Mouse (Mus musculus): ENCODE data around the gene Kcnip4. TPM values are rescaled to one million over a fixed set of nuclear protein-coding genes. Genes with fewer than 3 reads are reported as not detected.

The Kcnip4 gene
- 2.3 and 3.0 TPM in 2 replicates for polyA plus RNA-seq (2016; fragmentation: Nextera tagmentation; extraction: Ambion mirVana)

DNA sequence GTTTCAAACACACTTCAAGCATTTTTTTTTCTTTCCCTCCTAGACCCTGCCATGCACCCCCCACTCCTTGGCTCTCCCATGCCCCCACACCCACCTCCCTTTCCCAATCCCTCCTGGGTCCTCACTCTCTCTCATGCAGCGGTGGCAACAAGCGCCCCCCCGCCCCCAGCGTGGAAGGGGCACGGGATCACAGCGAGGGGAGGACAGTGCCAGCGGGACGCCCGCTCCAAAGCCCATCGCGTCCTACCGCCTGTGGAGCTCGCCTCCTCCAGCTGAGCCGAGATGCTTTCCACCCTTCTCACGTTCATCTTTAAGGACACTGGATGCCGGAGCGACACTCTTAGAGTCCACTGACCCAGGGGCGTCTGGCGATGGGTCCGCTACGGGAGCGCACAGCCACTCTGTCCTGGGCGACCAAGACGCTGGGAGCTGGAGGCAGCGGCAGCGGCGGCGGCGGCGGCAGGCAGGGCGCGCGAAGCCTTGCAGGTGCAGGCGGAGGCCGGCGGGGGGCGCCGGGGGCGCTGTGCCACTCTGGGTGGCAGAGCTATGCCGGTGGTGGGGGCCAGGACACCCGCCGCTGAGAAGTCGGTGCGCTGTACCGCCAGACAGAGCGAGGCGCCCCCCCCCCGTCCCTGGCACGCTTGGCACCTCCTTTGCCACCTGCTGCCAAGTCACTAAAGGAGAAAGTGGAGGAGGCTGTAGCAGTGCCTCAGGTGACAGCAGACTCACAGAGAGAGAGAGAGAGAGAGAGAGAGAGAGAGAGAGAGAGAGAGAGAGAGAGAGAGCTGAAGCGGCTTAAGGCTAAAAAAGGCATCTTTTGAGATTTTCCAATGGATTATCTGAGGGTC, at the start of gene Kcnip4:
TSS of gene Kcnip4 (minus strand) at position 514 of the 848 bp plus-strand sequence.
- H3K27me3 ChIP-seq, result peaks cover 36% of the 10 kb centered on the region

DNA sequence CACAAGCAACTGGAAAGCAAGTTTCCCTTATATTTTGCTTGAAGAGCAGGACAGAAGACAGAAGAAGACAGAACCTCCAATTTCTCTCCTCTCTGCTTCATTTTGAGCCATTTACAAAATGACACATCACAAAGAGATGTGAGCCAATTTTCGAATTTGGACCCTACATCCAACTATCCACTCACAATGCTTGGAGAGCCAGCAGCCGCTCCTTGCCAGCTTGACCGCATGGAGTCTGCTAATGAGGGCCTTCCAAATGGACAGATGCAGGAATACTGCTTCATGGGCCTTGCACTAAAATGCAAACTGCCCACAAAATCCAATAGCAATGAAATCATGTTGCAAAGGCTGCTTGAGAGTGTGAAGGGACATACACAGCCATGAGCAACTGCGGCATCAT, 47.2 kb upstream of the Kcnip4 start:
- H3K4me1 ChIP-seq, result no peaks in the 10 kb centered on the region
- no peaks in the 10 kb centered on the region for H3K36me3 ChIP-seq
- no peaks in the 10 kb centered on the region for H3K9me3 ChIP-seq
- H3K27ac ChIP-seq (replicated peaks), result no peak overlapping the region
- no peak overlapping the region for H3K4me3 ChIP-seq
- WGBS, result 85% methylated on average over 4 of the region's 4 CpGs
- H3K4me2 ChIP-seq (replicated peaks), result no peak overlapping the region
- no peak overlapping the region for H3K9ac ChIP-seq (replicated peaks)
- no peak for ATAC-seq (ENCODE audit: low FRiP score, low read depth)
- H3K27me3 ChIP-seq, result no peaks in the 10 kb centered on the region

More for the DNA sequence above, at the start of gene Kcnip4:
- Histone ChIP-seq H3K4me2 (replicated peaks) (peak within 1 kb of the TSS; percentile 99), H3K36me3 (no peaks in the 10 kb centered on the region), H3K27ac (replicated peaks) (no peak within 1 kb of the TSS), H3K9ac (replicated peaks) (peak within 1 kb of the TSS; percentile 67), H3K4me3 (peak within 1 kb of the TSS; percentile 62), H3K9me3 (no peaks in the 10 kb centered on the region), H3K4me1 (peaks cover 7% of the 10 kb centered on the region; the same call in 1 of the 2 replicates)
- peak; percentile 91 for ATAC-seq (ENCODE audit: low FRiP score, low read depth)
- WGBS, result 2% methylated on average over 49 of the region's 50 CpGs

DNA sequence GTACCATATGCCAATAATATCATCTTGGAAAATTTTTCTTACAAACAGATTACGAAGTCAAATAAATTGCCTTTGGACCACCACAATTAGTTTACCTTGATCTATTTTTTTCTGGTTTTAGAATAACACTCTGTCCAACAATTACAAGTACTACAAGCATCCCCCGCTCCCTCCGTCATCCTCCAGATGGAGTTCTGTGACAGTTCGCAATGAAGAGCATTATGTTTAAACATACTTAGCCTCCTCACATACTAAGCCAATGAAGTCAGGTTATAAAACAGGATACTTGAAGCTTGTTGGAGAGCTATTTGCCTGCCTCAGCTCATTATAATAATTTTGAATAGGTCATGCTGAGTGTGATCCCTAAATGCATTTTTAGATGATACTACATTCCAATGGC, 39.0 kb upstream of the Kcnip4 start:
- H3K4me2 ChIP-seq (replicated peaks), result no peak overlapping the region
- no peaks in the 10 kb centered on the region for H3K4me1 ChIP-seq
- H3K27me3 ChIP-seq, result no peaks in the 10 kb centered on the region
- no peak overlapping the region for H3K9ac ChIP-seq (replicated peaks)
- no peaks in the 10 kb centered on the region for H3K9me3 ChIP-seq
- H3K36me3 ChIP-seq, result no peaks in the 10 kb centered on the region
- ATAC-seq (ENCODE audit: low FRiP score, low read depth), result no peak
- no peak overlapping the region for H3K27ac ChIP-seq (replicated peaks)
- 93% methylated on average over 4 of the region's 4 CpGs for WGBS
- H3K4me3 ChIP-seq, result no peak overlapping the region

DNA sequence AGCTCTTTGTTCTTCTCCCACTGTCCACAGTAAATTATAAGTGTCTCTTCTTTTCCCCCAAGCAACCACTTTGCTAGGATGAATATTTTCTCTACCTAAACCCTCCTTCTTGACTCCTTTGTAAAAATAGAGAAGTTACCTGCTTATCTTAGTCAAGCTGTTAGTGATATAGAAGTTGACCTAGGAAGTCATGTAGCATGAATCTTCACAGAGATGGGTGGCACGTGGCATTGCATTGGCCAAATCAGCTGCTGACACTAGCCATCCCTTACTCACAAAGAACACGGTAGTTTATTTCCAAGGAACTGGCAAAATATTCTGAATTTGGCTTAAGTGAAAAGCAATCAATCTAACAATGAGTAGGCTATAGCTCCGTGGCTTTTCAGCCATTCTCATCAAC, 32.7 kb upstream of the Kcnip4 start:
- Histone ChIP-seq H3K36me3 (no peaks in the 10 kb centered on the region), H3K4me2 (replicated peaks) (no peak overlapping the region), H3K9ac (replicated peaks) (no peak overlapping the region), H3K27me3 (no peaks in the 10 kb centered on the region), H3K4me1 (no peaks in the 10 kb centered on the region), H3K4me3 (no peak overlapping the region), H3K9me3 (no peaks in the 10 kb centered on the region), H3K27ac (replicated peaks) (no peak overlapping the region)
- WGBS, result 78% methylated on average over 3 of the region's 3 CpGs
- no peak for ATAC-seq (ENCODE audit: low FRiP score, low read depth)

DNA sequence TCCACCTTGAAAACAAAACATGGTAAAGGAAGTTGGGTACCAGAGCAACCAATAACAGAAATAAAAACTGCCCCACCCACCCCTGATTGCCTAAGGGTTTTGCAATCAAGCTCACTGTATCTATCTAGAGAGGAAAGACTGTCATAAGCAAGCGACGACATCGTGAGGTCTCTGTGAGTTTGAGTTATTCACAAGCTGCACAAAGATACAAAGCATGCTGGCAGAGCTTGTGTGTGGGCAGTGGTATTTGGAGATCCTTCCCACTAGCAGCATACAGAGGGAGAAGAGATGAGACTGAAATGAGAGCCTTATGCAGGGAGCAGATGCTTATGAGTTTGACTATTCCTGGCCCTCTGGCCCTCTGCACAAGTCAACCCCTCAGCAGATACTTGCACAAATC, 23.2 kb upstream of the Kcnip4 start:
- H3K4me1 ChIP-seq, result no peaks in the 10 kb centered on the region
- no peaks in the 10 kb centered on the region for H3K9me3 ChIP-seq
- H3K9ac ChIP-seq (replicated peaks), result no peak overlapping the region
- 92% methylated on average over 3 of the region's 3 CpGs for WGBS
- H3K27ac ChIP-seq (replicated peaks), result no peak overlapping the region
- no peak overlapping the region for H3K4me2 ChIP-seq (replicated peaks)
- no peak overlapping the region for H3K4me3 ChIP-seq
- ATAC-seq (ENCODE audit: low FRiP score, low read depth), result no peak
- H3K36me3 ChIP-seq, result no peaks in the 10 kb centered on the region
- H3K27me3 ChIP-seq, result no peaks in the 10 kb centered on the region

DNA sequence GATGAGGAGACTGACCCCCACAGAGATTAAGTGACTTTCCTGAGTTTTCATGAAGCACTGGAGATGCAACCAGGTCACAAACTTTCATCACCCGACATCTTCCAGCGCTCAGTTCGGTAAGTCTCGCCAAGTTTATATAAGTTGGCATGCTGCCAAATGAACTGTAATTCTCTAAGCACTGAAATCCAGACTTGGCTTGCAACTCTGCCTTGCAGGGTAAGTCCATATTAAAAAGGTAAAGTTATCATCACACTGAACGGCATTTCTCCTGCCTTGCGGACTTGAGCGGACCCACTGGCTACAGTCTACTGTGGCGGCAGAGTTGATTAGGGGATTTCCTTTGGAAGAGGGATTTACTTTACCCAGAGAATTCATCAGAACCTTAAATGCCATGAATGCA, 4.7 kb upstream of the Kcnip4 start:
- Histone ChIP-seq H3K9ac (replicated peaks) (no peak overlapping the region), H3K27me3 (peaks cover 20% of the 10 kb centered on the region), H3K36me3 (no peaks in the 10 kb centered on the region), H3K9me3 (no peaks in the 10 kb centered on the region), H3K4me2 (replicated peaks) (no peak overlapping the region), H3K4me1 (peaks cover 4% of the 10 kb centered on the region; the same call in 1 of the 2 replicates), H3K27ac (replicated peaks) (no peak overlapping the region), H3K4me3 (no peak overlapping the region)
- 85% methylated on average over 8 of the region's 8 CpGs for WGBS
- ATAC-seq (ENCODE audit: low FRiP score, low read depth), result no peak

DNA sequence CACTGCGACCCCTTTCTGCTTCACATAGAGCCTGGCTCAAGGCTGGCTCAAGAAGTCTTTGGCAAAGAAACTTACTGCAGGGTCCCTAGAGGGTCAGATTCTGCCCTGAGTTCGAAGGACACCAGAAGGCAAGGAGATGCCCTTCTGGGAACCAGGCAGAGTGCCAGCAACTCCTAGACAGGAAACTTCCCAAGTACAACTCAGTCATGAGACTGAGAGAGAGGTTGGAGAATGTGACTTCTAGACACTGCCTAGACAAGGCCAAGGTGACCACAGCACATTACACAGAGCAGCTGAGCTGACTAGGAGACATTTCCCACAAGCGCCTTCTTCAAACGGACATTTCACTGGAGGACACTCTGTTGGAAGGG, 520 bp upstream of the Kcnip4 start:
- no peak overlapping the region for H3K27ac ChIP-seq (replicated peaks)
- H3K4me3 ChIP-seq, result peak overlapping the region; percentile 62; the same call in 1 of the 2 replicates
- H3K27me3 ChIP-seq, result peaks cover 36% of the 10 kb centered on the region
- no peaks in the 10 kb centered on the region for H3K36me3 ChIP-seq
- WGBS, result 71% methylated on average over 4 of the region's 4 CpGs
- H3K4me2 ChIP-seq (replicated peaks), result peak overlapping the region; percentile 99
- ATAC-seq (ENCODE audit: low FRiP score, low read depth), result no peak; the same call in 1 of the 2 replicates
- no peaks in the 10 kb centered on the region for H3K9me3 ChIP-seq
- peaks cover 7% of the 10 kb centered on the region; the same call in 1 of the 2 replicates for H3K4me1 ChIP-seq
- 0 out of 2 replicates have a peak overlapping the region, but pooled peaks have one; percentile 28 for H3K9ac ChIP-seq (replicated peaks)

DNA sequence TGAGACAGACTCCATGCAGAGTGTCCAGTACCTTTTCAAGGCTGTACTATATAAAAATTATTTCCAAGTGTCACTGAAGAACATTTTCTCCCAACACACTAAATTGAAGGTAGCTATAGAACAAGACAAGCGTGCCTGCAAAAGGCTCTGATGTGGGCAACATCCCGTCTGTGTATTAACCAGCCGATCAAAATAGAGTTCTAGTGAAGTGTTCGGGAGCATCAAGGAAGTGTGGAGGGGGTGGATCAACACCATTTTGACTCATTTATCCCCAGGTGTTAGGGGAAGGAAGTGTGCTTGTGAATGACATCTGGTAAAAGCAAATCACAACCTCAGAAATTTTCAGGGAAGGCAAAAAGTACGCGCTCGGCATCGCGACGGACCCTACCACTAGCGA, 712 bp downstream of the Kcnip4 start:
- Histone ChIP-seq H3K4me2 (replicated peaks) (peak overlapping the region; percentile 99), H3K27me3 (peaks cover 36% of the 10 kb centered on the region), H3K27ac (replicated peaks) (no peak overlapping the region), H3K36me3 (no peaks in the 10 kb centered on the region), H3K9me3 (no peaks in the 10 kb centered on the region), H3K4me1 (peaks cover 7% of the 10 kb centered on the region; the same call in 1 of the 2 replicates), H3K9ac (replicated peaks) (0 out of 2 replicates have a peak overlapping the region, but pooled peaks have one; percentile 67), H3K4me3 (peak overlapping the region; percentile 62)
- no peak for ATAC-seq (ENCODE audit: low FRiP score, low read depth)
- 6% methylated on average over 11 of the region's 11 CpGs for WGBS

DNA sequence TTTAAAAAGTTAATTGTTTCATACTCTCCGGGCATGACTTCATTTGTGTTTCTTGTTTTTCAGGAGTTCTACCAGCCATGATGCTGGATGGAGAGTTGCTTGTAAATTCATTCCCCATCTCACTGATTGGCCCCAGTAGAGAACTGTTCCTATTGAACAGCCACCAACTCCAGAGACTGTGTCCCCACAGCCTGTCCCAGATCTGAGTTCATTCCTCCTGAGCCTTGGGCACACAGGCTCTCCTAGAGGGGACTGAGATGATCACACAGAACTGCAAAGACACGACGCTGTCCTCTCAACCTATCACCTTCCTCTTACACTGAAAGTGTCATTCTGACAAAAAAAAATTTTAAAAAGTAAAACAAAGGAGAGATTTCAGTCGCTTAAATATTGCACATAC, 1.7 kb downstream of the Kcnip4 start:
- Histone ChIP-seq H3K9me3 (no peaks in the 10 kb centered on the region), H3K4me2 (replicated peaks) (no peak overlapping the region), H3K36me3 (no peaks in the 10 kb centered on the region), H3K4me1 (peaks cover 7% of the 10 kb centered on the region; the same call in 1 of the 2 replicates), H3K9ac (replicated peaks) (no peak overlapping the region), H3K27me3 (peaks cover 36% of the 10 kb centered on the region), H3K4me3 (no peak overlapping the region), H3K27ac (replicated peaks) (no peak overlapping the region)
- WGBS, result 73% methylated on average over 4 of the region's 4 CpGs
- ATAC-seq (ENCODE audit: low FRiP score, low read depth), result no peak

DNA sequence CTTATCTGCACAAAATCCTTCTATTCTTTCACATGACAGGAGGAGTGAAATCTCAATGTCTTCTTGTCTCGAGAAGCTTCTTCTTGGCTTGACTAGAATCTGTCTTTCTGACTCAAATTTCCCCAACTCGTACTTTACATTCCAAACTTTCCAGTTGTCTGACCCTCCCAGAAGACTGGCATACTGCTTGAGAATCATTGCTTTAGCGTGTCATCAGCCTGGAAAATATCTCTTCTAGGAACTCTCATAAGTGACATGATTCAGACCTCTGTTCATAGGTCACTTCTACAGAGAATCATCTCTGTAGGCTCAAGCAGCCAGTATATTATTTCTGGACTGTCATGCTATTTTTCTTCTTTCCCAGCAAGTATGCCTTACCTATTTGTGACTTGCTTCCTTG, 26.0 kb downstream of the Kcnip4 start:
- no peak overlapping the region for H3K27ac ChIP-seq (replicated peaks)
- 85% methylated on average over 3 of the region's 3 CpGs for WGBS
- no peaks in the 10 kb centered on the region for H3K9me3 ChIP-seq
- no peaks in the 10 kb centered on the region for H3K36me3 ChIP-seq
- H3K4me3 ChIP-seq, result no peak overlapping the region
- ATAC-seq (ENCODE audit: low FRiP score, low read depth), result no peak
- no peaks in the 10 kb centered on the region for H3K4me1 ChIP-seq
- H3K9ac ChIP-seq (replicated peaks), result no peak overlapping the region
- no peak overlapping the region for H3K4me2 ChIP-seq (replicated peaks)
- H3K27me3 ChIP-seq, result no peaks in the 10 kb centered on the region

DNA sequence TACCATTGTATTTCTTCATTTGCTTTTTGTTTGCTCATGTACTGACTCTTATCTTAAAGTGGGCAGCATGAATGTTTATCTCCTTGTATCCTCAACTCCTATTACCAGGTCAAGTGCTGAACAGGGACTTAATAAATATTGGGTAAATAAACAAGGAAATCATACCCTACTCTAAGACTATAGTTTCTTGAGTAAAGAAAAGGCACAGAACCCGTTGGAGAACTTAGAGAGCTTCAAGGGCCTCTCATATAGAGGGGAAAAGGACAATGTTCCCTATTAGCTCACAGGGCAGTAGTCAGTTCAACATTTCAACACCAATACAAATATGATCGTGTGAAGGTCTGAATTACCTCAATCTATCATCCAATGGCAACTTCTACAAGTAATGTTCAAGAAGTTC, 37.4 kb downstream of the Kcnip4 start:
- no peaks in the 10 kb centered on the region for H3K4me1 ChIP-seq
- no peak overlapping the region for H3K9ac ChIP-seq (replicated peaks)
- no peak for ATAC-seq (ENCODE audit: low FRiP score, low read depth)
- no peaks in the 10 kb centered on the region for H3K27me3 ChIP-seq
- H3K36me3 ChIP-seq, result no peaks in the 10 kb centered on the region
- H3K27ac ChIP-seq (replicated peaks), result no peak overlapping the region
- no peak overlapping the region for H3K4me2 ChIP-seq (replicated peaks)
- no peaks in the 10 kb centered on the region for H3K9me3 ChIP-seq
- 73% methylated on average over 2 of the region's 2 CpGs for WGBS
- H3K4me3 ChIP-seq, result no peak overlapping the region

DNA sequence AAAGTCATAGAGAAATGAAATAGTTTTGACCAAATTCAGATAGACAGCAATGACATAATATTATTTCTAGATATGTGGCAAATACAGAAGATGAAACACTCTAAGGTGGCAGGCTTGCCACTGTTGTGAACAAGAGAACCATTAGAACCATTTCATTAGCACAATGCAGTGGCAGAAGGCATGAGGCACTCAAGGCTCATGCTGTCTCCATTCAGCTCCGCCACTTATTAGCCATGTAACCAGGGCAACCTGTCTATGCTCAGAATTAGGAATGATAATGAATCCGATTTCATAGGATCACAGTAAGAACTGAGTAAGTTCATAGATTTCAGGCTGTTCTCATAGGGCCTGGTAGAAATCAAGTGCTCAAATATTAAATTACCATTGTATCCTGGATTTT, 54.0 kb downstream of the Kcnip4 start:
- Histone ChIP-seq H3K4me1 (no peaks in the 10 kb centered on the region), H3K27me3 (no peaks in the 10 kb centered on the region), H3K9ac (replicated peaks) (no peak overlapping the region), H3K36me3 (no peaks in the 10 kb centered on the region), H3K27ac (replicated peaks) (no peak overlapping the region), H3K9me3 (no peaks in the 10 kb centered on the region), H3K4me2 (replicated peaks) (no peak overlapping the region), H3K4me3 (no peak overlapping the region)
- 59% methylated on average over 2 of the region's 2 CpGs for WGBS
- ATAC-seq (ENCODE audit: low FRiP score, low read depth), result no peak

Data from midbrain, embryonic 12.5 days (tissue).